Mouse (Mus musculus): ENCODE data around the gene Gng2. TPM values are rescaled to one million over a fixed set of nuclear protein-coding genes. Genes with fewer than 3 reads are reported as not detected.
A peak's percentile ranks its signal among the peaks of the same experiment; 100 is the strongest.

The Gng2 gene
- polyA plus RNA-seq, 1 experiment from 2014 or later: 38.5 TPM

DNA sequence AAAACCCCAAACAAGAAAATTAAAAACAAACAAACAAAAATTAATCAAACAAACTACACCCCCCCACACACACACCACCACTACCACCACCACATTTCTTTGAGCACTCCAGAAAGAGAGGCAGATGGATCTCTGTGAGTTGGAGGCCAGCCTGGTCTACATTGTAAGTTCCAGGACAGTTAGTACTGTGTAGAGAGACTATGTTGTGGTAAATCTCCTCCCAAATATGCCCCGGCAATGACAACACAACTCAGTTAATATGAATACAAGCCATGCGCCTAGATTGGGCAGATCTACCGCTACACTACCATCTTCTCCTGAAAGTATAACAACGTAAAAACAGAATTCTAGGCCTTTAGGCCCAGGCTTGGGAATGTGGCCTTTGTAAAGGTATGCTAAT is 117.1 kb downstream of the Gng2 start:
- no peaks in the 10 kb centered on the region for H3K9me3 ChIP-seq (replicated peaks; ENCODE audit: low read length)
- H3K27ac ChIP-seq: no peak overlapping the region
- WGBS: 94% methylated on average over 4 of the region's 4 CpGs
- H3K36me3 ChIP-seq (ENCODE audit: insufficient read depth, low read length): no peaks in the 10 kb centered on the region
- H3K4me1 ChIP-seq (replicated peaks; ENCODE audit: insufficient read depth, low read length): no peaks in the 10 kb centered on the region
- H3K4me3 ChIP-seq (replicated peaks; ENCODE audit: low read depth, low read length): no peak overlapping the region
- no peak overlapping the region for H3K9ac ChIP-seq (ENCODE audit: low read depth, low read length)
- H3K27me3 ChIP-seq (ENCODE audit: insufficient read depth, low read length): no peaks in the 10 kb centered on the region
- no peak for DNase-seq (ENCODE audit: low spot score)
- TF ChIP-seq CTCF (IDR thresholded peaks at IDR 0.05; ENCODE audit: low read depth): no peak
- no peak for ATAC-seq (replicated peaks; ENCODE audit: low FRiP score, low read depth)
- no peak overlapping the region for H3K4me2 ChIP-seq (ENCODE audit: low read length)

DNA sequence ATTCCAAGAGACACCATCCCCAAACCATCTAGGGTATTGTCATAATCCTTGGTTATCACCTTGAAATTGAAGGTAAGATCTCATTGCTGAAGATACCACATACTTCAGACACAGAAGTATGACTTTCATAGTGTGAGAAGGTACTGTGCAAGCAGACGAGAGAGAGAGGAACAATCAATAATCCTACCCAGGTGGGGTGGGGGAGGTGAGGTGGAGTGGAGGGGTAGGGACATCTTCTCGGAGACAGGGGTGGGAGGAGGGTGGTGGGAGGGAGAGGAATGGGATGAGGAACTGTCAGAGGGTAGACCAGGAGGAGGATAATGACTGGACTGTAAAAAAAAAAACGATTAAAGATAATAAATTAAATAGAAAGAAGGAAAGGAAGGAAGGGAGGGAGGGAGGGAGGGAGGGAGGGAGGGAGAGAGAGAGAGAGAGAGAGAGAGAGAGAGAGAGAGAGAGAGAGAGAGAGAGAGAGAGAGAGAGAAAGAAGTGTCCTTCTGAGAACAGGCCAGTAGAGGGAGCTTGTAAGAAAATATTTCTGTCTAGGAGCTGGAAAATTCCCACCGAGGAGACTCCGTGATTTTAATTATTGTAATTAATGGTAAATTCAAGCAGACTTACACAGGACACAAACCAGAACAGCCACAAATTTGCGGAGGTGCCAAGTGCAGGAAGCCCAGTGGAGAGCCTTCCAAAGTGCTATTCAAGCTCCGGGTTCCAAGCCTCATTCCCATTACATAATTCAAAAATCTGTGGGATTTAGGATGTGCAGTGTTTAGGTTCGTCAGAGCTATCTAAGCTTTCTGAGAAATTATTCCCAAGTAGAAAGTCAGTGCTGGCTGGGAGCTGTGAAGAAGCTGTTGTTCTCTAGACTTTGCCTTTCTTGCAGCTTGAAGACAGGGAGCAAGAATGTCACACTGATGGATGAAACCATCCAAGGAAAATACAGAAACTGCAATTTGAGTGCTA is 118.3 kb downstream of the Gng2 start:
- H3K4me3 ChIP-seq (replicated peaks; ENCODE audit: low read depth, low read length): no peak overlapping the region
- ATAC-seq (replicated peaks; ENCODE audit: low FRiP score, low read depth): no peak
- WGBS: 33% methylated on average over 8 of the region's 8 CpGs
- TF ChIP-seq CTCF (IDR thresholded peaks at IDR 0.05; ENCODE audit: low read depth): peak; percentile 53
- H3K27ac ChIP-seq: no peak overlapping the region
- no peaks in the 10 kb centered on the region for H3K4me1 ChIP-seq (replicated peaks; ENCODE audit: insufficient read depth, low read length)
- no peak overlapping the region for H3K9ac ChIP-seq (ENCODE audit: low read depth, low read length)
- no peaks in the 10 kb centered on the region for H3K27me3 ChIP-seq (ENCODE audit: insufficient read depth, low read length)
- DNase-seq (ENCODE audit: low spot score): peak; percentile 75
- no peaks in the 10 kb centered on the region for H3K36me3 ChIP-seq (ENCODE audit: insufficient read depth, low read length)
- no peak overlapping the region for H3K4me2 ChIP-seq (ENCODE audit: low read length)
- no peaks in the 10 kb centered on the region for H3K9me3 ChIP-seq (replicated peaks; ENCODE audit: low read length)

DNA sequence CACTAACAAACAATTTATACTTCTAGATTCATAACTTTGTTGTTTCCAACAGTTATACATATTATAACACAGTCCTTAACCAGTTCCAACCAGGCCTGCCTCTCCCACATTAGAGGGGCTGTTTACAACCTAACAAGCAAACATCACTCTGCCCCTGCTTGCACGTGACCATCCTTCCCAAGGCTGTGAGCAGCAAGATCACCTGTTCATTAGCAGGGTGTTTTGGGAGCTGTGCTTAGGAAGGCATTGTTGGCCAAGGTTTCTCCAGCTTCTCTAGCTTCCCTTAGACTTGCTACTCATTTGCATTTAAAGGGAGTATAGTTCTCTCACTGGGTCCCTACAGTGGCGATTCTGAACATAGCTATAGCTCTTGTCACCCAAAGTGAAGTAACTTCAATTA is 119.1 kb downstream of the Gng2 start:
- TF ChIP-seq CTCF (IDR thresholded peaks at IDR 0.05; ENCODE audit: low read depth): no peak
- no peaks in the 10 kb centered on the region for H3K9me3 ChIP-seq (replicated peaks; ENCODE audit: low read length)
- no peaks in the 10 kb centered on the region for H3K36me3 ChIP-seq (ENCODE audit: insufficient read depth, low read length)
- 88% methylated on average over 2 of the region's 2 CpGs for WGBS
- no peaks in the 10 kb centered on the region for H3K27me3 ChIP-seq (ENCODE audit: insufficient read depth, low read length)
- no peak overlapping the region for H3K4me2 ChIP-seq (ENCODE audit: low read length)
- H3K9ac ChIP-seq (ENCODE audit: low read depth, low read length): no peak overlapping the region
- no peak overlapping the region for H3K4me3 ChIP-seq (replicated peaks; ENCODE audit: low read depth, low read length)
- DNase-seq (ENCODE audit: low spot score): no peak
- no peak overlapping the region for H3K27ac ChIP-seq
- no peak for ATAC-seq (replicated peaks; ENCODE audit: low FRiP score, low read depth)
- no peaks in the 10 kb centered on the region for H3K4me1 ChIP-seq (replicated peaks; ENCODE audit: insufficient read depth, low read length)

- no peak for ATAC-seq (replicated peaks; ENCODE audit: low FRiP score, low read depth)
- Histone ChIP-seq H3K9ac (ENCODE audit: low read depth, low read length) (no peak overlapping the region), H3K36me3 (ENCODE audit: insufficient read depth, low read length) (no peaks in the 10 kb centered on the region), H3K4me2 (ENCODE audit: low read length) (no peak overlapping the region), H3K4me1 (replicated peaks; ENCODE audit: insufficient read depth, low read length) (no peaks in the 10 kb centered on the region), H3K9me3 (replicated peaks; ENCODE audit: low read length) (no peaks in the 10 kb centered on the region), H3K27me3 (ENCODE audit: insufficient read depth, low read length) (no peaks in the 10 kb centered on the region), H3K27ac (no peak overlapping the region), H3K4me3 (replicated peaks; ENCODE audit: low read depth, low read length) (no peak overlapping the region)
- 58% methylated on average over 3 of the region's 3 CpGs for WGBS
- DNase-seq (ENCODE audit: low spot score): no peak
- no peak for TF ChIP-seq CTCF (IDR thresholded peaks at IDR 0.05; ENCODE audit: low read depth)
Observed at GRCm38 (mm10) chr14:19853471-19853870, 124.0 kb downstream of the Gng2 start.

- Histone ChIP-seq H3K4me3 (replicated peaks; ENCODE audit: low read depth, low read length) (peak overlapping the region; percentile 10), H3K9me3 (replicated peaks; ENCODE audit: low read length) (no peaks in the 10 kb centered on the region), H3K9ac (ENCODE audit: low read depth, low read length) (peak overlapping the region; percentile 50), H3K36me3 (ENCODE audit: insufficient read depth, low read length) (no peaks in the 10 kb centered on the region), H3K4me2 (ENCODE audit: low read length) (peak overlapping the region; percentile 58), H3K27ac (no peak overlapping the region), H3K4me1 (replicated peaks; ENCODE audit: insufficient read depth, low read length) (no peaks in the 10 kb centered on the region), H3K27me3 (ENCODE audit: insufficient read depth, low read length) (no peaks in the 10 kb centered on the region)
- TF ChIP-seq CTCF (IDR thresholded peaks at IDR 0.05; ENCODE audit: low read depth): peak; percentile 80
- DNase-seq (ENCODE audit: low spot score) (peak; percentile 76), ATAC-seq (replicated peaks; ENCODE audit: low FRiP score, low read depth) (no peak)
- WGBS: 21% methylated on average over 15 of the region's 15 CpGs
Observed at GRCm38 (mm10) chr14:19839600-19840332, 137.7 kb downstream of the Gng2 start.

DNA sequence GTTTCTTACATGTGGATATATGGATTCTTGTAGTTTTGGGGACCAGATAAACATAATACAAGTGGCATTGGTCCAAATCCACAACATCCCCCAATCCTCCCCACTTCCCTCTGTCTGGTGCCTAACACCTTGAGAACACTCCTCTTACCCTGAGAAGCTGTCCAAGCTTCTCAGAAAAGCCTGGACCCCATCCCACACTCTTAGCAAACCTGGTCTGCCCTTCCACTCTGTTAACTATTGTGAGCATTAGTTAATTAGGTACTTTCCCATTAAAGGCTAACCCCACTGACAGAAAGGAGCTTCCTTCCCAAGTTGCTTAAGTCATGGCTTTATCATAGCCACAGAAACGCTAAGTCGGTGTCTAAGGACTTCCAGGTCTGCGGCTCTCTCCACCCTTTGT is 141.1 kb downstream of the Gng2 start:
- DNase-seq (ENCODE audit: low spot score): no peak
- Histone ChIP-seq H3K36me3 (ENCODE audit: insufficient read depth, low read length) (no peaks in the 10 kb centered on the region), H3K9me3 (replicated peaks; ENCODE audit: low read length) (no peaks in the 10 kb centered on the region), H3K27ac (no peak overlapping the region), H3K4me3 (replicated peaks; ENCODE audit: low read depth, low read length) (no peak overlapping the region), H3K9ac (ENCODE audit: low read depth, low read length) (no peak overlapping the region), H3K27me3 (ENCODE audit: insufficient read depth, low read length) (no peaks in the 10 kb centered on the region), H3K4me2 (ENCODE audit: low read length) (no peak overlapping the region), H3K4me1 (replicated peaks; ENCODE audit: insufficient read depth, low read length) (no peaks in the 10 kb centered on the region)
- 0 out of 2 replicates have a peak, but pooled peaks have one; percentile 40 for ATAC-seq (replicated peaks; ENCODE audit: low FRiP score, low read depth)
- 75% methylated on average over 3 of the region's 3 CpGs for WGBS
- no peak for TF ChIP-seq CTCF (IDR thresholded peaks at IDR 0.05; ENCODE audit: low read depth)

All from kidney, postnatal 0 days (tissue).